ENCODE assay signal across 1 mouse cellular context in the genomic region with DNA sequence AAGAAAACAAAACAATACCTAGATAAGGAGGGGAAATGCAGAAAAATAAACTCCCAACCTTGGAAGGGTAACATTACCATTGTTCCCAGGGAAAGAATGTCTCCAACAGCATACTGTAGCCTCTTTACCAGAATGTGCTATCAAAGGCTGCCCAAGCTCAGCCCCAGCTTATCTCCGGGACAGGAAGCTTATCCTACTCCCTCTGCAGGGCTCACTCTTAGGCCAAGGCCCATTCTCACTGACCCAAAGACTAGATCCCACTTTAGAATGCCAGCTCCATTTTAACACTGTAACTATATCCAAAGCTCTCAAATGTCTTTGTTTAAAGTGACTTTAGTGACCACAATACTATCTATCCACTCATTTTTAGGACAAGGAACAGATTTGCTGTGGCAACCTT.
TF ChIP-seq lines count a peak whose summit lies in the region.

No protein-coding gene starts in this region.

TF ChIP-seq in MEL, 35 proteins besides CTCF, POLR2A, EP300 and RAD21:
- TF ChIP-seq MAZ (IDR thresholded peaks at IDR 0.05; ENCODE audit: low read depth, low read length) (no peak), GATA1 (IDR thresholded peaks at IDR 0.05; ENCODE audit: low read depth, low read length) (peak; percentile 63), ELF1 (IDR thresholded peaks at IDR 0.05; ENCODE audit: low read depth, low read length) (no peak)
TF ChIP-seq in MEL: peak in this region for 1.
